Comparison of ENCODE assay signal across 9 mouse cellular contexts in genomic region chr11:62251047-62251446, GRCm38 (mm10). TPM values are rescaled to one million over a fixed set of nuclear protein-coding genes. Genes with fewer than 3 reads are reported as not detected.
DNase-seq lines count a peak whose midpoint lies in the region; ATAC-seq and TF ChIP-seq lines count a peak whose summit lies in the region.
"Had no signal": no experiment of that assay in that cellular context is flagged by ENCODE, and none has a peak within 500 bp of the region (broad histone marks: within the 10 kb centered on the region; RNA-seq: fewer than 3 reads in every experiment).

No protein-coding gene starts in this region.

- H3K9ac ChIP-seq in limb, embryonic 13.5 days, result 0 out of 2 replicates have a peak overlapping the region, but pooled peaks have one; percentile 37
- H3K9ac ChIP-seq in neural tube, embryonic 12.5 days, result no peak overlapping the region
- H3K9ac ChIP-seq: liver, embryonic 15.5 days had no signal

- peak; percentile 45 for DNase-seq in kidney, adult 2 months
- no peak for DNase-seq in kidney, adult 8-10 months
- DNase-seq in embryo, embryonic 9.5 days (ENCODE audit: extremely low spot score), result peak; percentile 25
- no peak for DNase-seq in thymus, postnatal 0 days (ENCODE audit: low spot score)

- H3K4me3 ChIP-seq in kidney, adult 2 months (ENCODE audit: insufficient read depth, low read depth, low read length), result no peak overlapping the region
- peak overlapping the region; percentile 60 for H3K4me3 ChIP-seq in limb, embryonic 13.5 days
- no peak overlapping the region for H3K4me3 ChIP-seq in neural tube, embryonic 12.5 days
- H3K4me3 ChIP-seq: liver, embryonic 15.5 days had no signal

- H3K27ac ChIP-seq in kidney, adult 2 months (ENCODE audit: insufficient read depth, low read depth, low read length), result no peak overlapping the region
- H3K27ac ChIP-seq in limb, embryonic 13.5 days, result peak overlapping the region; percentile 49
- no peak overlapping the region for H3K27ac ChIP-seq in neural tube, embryonic 12.5 days
- H3K27ac ChIP-seq: liver, embryonic 15.5 days had no signal

- H3K4me2 ChIP-seq in limb, embryonic 13.5 days (replicated peaks), result peak overlapping the region; percentile 97
- H3K4me2 ChIP-seq in neural tube, embryonic 12.5 days (replicated peaks), result peak overlapping the region; percentile 99
- H3K4me2 ChIP-seq: liver, embryonic 15.5 days had no signal

- no peaks in the 10 kb centered on the region for H3K9me3 ChIP-seq in limb, embryonic 13.5 days
- no peaks in the 10 kb centered on the region for H3K9me3 ChIP-seq in neural tube, embryonic 12.5 days
- H3K9me3 ChIP-seq: liver, embryonic 15.5 days had no signal

- TF ChIP-seq POLR2A in kidney, adult 2 months (IDR thresholded peaks at IDR 0.05; ENCODE audit: low read depth, low read length), result no peak

- ATAC-seq in limb, embryonic 13.5 days (ENCODE audit: low FRiP score, low read depth), result peak; percentile 72
- no peak for ATAC-seq in neural tube, embryonic 12.5 days (ENCODE audit: low FRiP score, low read depth)
- no peak for ATAC-seq in cerebellum, adult (ENCODE audit: insufficient number of reproducible peaks, low FRiP score, low TSS enrichment)
- ATAC-seq in activated CD4-positive, CD25-positive, alpha-beta regulatory T cell, adult 4 months, result no peak

- H3K4me1 ChIP-seq in kidney, adult 2 months (ENCODE audit: control insufficient read depth, insufficient read depth, low read length), result no peaks in the 10 kb centered on the region; the same call in 1 of the 2 replicates
- H3K4me1 ChIP-seq in limb, embryonic 13.5 days, result peaks cover 45% of the 10 kb centered on the region
- peaks cover 15% of the 10 kb centered on the region for H3K4me1 ChIP-seq in neural tube, embryonic 12.5 days

- H3K36me3 ChIP-seq in kidney, adult 2 months (ENCODE audit: control insufficient read depth, insufficient read depth, low read length), result no peaks in the 10 kb centered on the region
- H3K36me3 ChIP-seq in limb, embryonic 13.5 days, result no peaks in the 10 kb centered on the region
- H3K36me3 ChIP-seq in neural tube, embryonic 12.5 days, result no peaks in the 10 kb centered on the region
- H3K36me3 ChIP-seq: liver, embryonic 15.5 days had no signal

- 64% methylated on average over 11 of the region's 11 CpGs for WGBS in kidney, adult 2 months
- 7% methylated on average over 11 of the region's 11 CpGs for WGBS in limb, embryonic 13.5 days
- WGBS in neural tube, embryonic 12.5 days, result 73% methylated on average over 11 of the region's 11 CpGs

- TF ChIP-seq CTCF in kidney, adult 2 months (conservative IDR thresholded peaks at IDR 0.05; ENCODE audit: insufficient read depth, insufficient read length, low read depth, low read length), result no peak

- H3K27me3 ChIP-seq in kidney, adult 2 months (replicated peaks; ENCODE audit: control insufficient read depth, insufficient read depth, low read length), result no peaks in the 10 kb centered on the region
- H3K27me3 ChIP-seq in limb, embryonic 13.5 days, result peaks cover 14% of the 10 kb centered on the region; the same call in 1 of the 2 replicates
- peaks cover 25% of the 10 kb centered on the region for H3K27me3 ChIP-seq in neural tube, embryonic 12.5 days (replicated peaks)

RNA-seq across cellular contexts. Expression of gene Adora2b, which starts 2.3 kb away (rescaled TPM):
- 5.4 and 7.6 TPM in 2 replicates for polyA plus RNA-seq in kidney, adult 2 months (2012; rRNA removed)
- polyA plus RNA-seq in limb, embryonic 13.5 days (2015; fragmentation: Nextera tagmentation; extraction: Ambion mirVana), result 9.9 and 10.4 TPM in 2 replicates
- polyA plus RNA-seq in neural tube, embryonic 12.5 days (2016; fragmentation: Nextera tagmentation; extraction: Ambion mirVana), result 5.0 and 5.8 TPM in 2 replicates
- not detected for polyA plus RNA-seq in activated CD4-positive, CD25-positive, alpha-beta regulatory T cell, adult 4 months (2017; shearing (Covaris generic))
- 1.7 and 2.4 TPM in 2 replicates for polyA plus RNA-seq in thymus, postnatal 0 days (2015; fragmentation: Nextera tagmentation; extraction: Ambion mirVana)

RNA-seq across cellular contexts. Expression of gene Zswim7, which starts 30.1 kb away (rescaled TPM):
- polyA plus RNA-seq in kidney, adult 2 months (2012; rRNA removed), result 33.1 and 38.5 TPM in 2 replicates
- polyA plus RNA-seq in limb, embryonic 13.5 days (2015; fragmentation: Nextera tagmentation; extraction: Ambion mirVana), result 26.3 and 27.7 TPM in 2 replicates
- 17.3 and 17.9 TPM in 2 replicates for polyA plus RNA-seq in neural tube, embryonic 12.5 days (2016; fragmentation: Nextera tagmentation; extraction: Ambion mirVana)
- polyA plus RNA-seq in activated CD4-positive, CD25-positive, alpha-beta regulatory T cell, adult 4 months (2017; shearing (Covaris generic)), result 10 to 100 TPM in 1 of 2 experiments, 1 to 10 TPM in 1; 8.7 to 10.3 TPM
- 12.4 and 14.0 TPM in 2 replicates for polyA plus RNA-seq in thymus, postnatal 0 days (2015; fragmentation: Nextera tagmentation; extraction: Ambion mirVana)

RNA-seq across cellular contexts. Expression of gene Ttc19, which starts 30.2 kb away (rescaled TPM):
- polyA plus RNA-seq in kidney, adult 2 months (2012; rRNA removed), result 10.1 and 12.2 TPM in 2 replicates
- 24.9 and 25.0 TPM in 2 replicates for polyA plus RNA-seq in limb, embryonic 13.5 days (2015; fragmentation: Nextera tagmentation; extraction: Ambion mirVana)
- 36.4 and 37.0 TPM in 2 replicates for polyA plus RNA-seq in neural tube, embryonic 12.5 days (2016; fragmentation: Nextera tagmentation; extraction: Ambion mirVana)
- 10 to 100 TPM; 10.6 to 10.7 TPM for polyA plus RNA-seq in activated CD4-positive, CD25-positive, alpha-beta regulatory T cell, adult 4 months (2017; shearing (Covaris generic))
- polyA plus RNA-seq in thymus, postnatal 0 days (2015; fragmentation: Nextera tagmentation; extraction: Ambion mirVana), result 9.0 and 12.4 TPM in 2 replicates

Comparison
In these comparisons a context has a peak if more than half of its experiments do, and no peak if none do; other contexts are left out.
1. DNase-seq: peak in kidney, adult 2 months (single experiment) and embryo, embryonic 9.5 days (single experiment); none in kidney, adult 8-10 months (0 of 2) and thymus, postnatal 0 days (single experiment).